Mouse (Mus musculus) ES-CJ7 (cell line): Measurements from ENCODE around the gene 2310061I04Rik.

Experiments
- DNase-seq: peaks from one replicate; pipeline ENCODE4 v3.0.0; 2011; ENCODE audit warnings: low read depth, low spot score

2310061I04Rik gene

DNA sequence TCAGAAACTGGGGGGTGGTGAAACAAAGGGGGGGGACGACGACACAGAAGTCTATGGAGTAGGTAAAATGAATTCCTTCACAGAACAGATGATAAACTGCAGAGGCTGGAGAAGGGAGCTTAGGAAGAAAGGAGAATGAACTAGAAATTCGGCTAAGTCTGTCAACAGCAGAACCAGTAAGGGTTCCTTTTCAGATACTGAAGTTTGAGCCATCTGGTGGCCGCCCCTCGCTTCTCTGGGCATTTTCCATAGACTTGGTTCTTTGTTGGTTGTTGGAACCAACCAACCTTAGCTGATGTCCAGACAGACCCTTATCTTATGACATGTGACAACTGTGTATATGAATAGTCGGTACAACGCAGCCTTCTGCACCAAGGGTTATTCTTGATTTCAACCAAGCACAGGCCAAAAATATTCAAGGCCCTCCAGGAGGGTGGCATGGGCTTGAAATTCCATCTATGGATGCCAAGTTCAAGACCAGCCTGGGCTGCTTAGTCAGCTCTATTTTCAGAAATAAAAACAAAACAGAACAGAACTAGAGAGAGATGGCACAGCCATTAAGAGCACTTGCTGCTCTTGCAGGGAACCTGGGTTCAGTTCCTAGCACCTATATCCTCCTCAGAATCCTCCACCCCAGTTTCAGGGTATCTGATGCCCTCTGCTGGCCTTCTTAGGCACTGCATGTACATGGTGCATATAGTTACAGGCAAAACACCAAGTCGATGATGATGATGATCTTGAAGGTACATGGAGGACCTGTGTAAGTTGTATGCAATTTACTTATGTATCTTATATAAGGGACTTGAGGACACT, 26.1 kb downstream of the 2310061I04Rik start:
- peak; percentile 81 for DNase-seq

DNA sequence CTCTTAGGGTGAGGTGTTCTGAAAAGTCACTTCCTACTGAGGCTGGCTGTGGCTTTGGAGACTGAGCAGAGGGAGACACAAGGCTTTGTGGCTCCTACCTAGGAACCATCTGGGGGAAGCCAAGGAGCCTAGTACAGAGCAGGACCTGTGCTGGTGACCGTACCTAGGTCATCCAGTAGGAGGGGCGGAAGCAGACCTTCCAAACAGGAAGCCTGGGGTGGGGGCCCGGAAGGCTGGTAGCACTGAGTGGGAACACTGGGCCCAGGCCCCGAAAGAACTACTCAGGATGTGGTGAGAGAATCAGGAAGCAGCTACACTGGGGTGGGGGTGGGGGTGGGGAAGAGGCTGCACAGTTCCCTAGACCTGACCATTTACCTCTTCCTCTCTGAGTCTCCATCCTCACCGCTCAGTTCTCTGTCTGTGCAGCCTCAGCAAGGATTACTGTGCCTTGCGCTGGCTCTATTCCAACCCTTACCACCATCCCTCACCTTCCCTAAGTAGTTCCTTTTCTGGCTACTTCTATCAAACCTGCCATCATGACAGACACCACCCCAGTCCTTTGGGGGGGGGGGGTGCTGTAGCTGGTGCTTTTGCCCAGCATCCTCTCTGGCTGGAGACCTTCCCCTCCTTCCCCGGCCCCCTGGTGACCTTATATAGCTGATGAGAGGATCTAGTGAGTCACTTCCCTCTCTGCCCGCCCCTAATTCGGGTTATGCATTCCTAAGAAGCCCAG, 26.9 kb downstream of the 2310061I04Rik start:
- peak; percentile 86 for DNase-seq

DNA sequence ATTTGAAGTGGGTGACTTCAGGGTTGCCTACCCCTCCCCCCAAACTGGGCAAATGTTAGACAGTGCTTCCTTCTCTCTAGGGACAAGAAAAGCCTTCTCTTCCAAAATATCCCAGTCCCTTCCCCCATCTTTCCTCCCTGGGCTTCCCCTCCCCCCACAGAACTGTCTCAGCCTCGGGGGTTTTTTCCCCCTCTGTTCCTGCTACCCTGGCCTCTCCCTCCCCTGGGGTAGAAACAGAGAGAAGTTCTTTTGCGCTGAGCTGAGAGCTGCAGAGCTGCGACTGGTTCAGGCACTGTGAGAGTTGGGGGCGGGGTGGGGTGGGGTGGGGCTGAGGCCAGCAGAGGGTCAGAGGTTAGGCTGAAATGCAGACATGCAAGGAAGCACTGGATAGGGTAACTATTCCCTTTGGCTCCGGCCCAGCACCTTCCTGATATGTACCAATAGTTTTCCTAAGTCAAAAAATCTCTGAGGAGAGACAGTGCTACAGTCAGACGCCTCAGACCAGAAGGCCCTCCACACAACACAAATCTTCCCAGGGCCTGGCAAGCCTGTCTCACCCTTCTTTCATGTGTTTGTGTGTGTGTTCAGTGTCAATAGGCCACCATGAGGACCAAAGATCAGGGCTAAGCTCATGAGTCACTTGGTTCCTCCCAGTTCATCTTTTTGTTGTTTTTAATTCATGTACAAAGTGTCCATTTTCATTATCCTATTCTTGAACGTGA, 27.7 kb downstream of the 2310061I04Rik start:
- peak; percentile 95 for DNase-seq

DNA sequence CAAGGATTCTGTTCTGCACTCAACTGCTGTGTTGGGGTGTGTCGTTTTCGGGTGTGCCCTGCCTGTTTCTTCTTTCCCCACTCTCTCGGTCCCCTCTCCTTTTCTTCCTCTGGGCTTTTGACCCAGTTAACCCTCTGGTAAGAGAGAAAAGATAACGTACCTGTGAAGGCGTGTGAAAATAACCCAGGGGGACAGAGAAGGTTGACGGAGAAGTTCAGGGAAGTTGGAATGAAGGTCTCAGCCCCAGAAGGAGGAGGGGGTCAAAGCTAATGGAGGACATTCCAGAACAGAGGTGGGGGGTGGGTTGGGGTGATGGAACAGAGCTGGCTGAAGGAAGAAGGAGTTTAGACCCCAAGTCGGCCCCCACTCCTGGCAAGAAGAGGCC, 28.3 kb downstream of the 2310061I04Rik start:
- no peak for DNase-seq

DNA sequence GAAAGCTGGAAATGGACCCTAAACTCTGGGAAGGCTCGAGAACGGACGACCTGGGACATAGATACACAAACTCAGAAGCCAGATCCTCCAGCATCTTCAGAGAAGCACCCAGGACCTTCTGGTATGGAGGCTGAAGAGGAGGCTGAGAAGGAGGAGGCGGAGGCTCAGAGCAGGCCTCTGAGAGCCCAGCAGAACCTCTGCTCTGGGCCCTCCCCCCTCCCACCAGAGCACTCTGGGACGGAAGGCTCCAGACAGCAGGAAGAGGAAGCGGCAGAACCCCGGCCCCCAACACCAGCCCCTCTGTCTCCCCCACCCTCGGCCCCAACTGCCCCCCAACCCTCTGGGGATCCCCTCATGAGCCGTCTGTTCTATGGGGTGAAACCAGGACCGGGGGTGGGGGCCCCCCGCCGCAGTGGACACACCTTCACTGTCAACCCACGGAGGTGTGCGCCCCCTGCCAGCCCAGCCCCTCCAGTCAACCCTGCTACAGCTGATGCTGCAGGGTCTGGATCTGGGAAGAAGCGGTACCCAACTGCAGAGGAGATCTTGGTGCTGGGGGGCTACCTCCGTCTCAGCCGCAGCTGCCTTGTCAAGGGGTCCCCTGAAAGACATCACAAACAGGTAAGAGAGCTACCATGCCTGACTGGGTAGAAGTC, 28.9 kb downstream of the 2310061I04Rik start:
- no peak for DNase-seq

DNA sequence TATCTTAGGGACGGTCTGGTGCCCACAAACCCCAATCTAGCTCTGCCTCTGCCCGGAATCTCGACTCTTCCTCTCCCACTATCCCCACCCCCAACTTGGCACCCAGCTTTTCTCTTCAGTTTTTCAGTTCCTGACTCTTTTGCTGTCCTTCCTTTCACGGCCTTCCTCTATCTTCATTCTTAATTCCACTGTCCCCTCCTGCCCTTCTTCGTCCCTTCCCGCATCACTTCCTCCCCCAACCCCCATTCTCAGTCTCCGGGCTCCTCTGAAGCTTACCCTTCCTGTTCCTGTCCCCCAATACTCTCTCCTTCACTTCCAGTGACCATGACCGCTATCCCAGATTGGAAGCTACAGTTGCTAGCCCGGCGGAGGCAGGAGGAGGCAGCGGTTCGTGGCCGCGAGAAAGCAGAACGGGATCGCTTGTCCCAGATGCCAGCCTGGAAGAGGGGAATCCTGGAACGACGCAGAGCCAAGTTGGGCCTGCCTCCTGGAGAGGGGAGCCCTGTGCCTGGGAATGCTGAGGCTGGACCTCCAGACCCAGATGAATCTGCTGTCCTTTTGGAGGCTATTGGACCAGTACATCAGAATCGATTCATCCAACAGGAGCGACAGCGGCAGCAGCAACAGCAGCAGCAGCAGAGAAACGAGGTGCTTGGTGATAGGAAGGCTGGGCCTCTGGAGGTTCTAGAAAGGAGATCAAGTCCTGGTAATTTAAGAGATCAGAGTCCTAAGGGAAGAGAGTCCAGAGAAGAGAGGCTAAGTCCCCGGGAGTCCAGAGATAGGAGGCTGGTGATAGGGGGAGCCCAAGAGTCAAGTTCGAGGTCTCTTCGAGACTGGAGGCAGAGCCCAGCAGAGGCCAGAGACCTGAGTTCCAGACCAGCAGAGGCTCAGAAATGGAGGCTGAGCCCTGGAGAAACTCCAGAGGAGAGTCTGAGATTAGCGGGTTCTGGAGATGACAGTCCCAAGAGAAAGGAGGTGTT, 30.0 kb downstream of the 2310061I04Rik start:
- peak; percentile 61 for DNase-seq

DNA sequence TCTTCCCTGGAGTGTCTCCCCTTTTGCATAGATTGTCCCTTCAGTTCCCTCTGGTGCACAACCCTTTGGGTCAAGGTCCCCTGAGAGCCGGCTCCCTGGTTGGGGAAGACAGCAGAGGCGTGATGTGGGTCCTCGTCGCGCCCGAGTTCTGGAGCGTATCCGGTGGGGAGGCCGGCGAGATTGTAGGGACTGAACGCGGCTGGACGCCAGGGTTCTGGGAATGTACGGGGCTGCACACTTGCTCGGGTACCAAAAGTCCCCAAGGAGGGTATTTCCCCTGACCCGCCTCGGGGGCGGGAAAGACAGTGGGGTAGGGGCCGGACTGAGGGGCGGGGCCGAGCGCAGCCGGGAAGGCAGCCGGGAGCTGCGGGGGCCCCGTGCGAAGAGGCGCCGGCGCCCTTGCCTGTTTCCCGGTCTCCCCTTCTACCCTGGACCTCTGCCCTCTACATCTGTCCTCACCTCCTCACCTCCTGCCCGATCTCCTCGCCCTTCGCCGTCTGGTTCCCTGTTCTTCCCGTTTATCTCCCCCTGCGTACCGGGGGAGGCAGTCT, 30.9 kb downstream of the 2310061I04Rik start:
- no peak for DNase-seq

DNA sequence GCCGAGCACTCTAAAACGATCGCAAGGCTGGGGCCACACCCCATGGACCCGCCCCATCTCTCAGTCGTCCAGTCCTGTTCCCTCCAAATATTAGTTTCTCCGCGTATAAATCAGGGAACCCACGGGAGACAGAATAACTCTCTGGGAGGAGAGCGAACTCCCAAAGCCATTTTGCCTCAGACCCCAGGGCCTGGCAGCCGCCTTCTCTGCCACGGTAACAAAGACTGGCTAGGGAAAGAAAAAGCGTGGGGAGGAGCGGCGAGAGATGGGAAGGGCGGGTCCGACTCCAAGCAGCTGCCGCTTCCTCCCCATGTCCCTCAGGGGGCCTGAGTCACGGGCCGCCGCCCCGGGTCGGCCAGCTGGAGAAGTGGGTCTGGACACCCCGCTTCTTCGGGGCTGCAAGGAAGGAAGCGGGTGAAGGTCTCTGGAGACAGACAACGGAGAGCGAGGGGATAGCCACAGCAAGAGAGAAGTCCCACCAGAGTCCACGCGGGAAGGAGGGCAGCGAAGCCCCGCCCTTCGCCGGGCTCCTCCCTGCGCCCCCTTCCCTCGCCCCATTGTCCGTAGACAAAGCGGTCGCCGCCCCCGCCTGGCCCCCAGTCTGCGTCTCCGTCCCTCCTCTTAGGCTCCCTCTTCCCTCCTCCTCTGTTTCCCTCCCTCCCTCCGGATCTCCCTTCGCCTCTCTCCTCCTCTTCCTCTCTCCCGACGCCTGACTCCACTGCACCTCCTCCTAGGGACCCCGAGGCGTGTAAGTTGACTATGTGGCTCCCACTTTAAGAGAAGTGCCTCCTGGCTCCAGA, 31.6 kb downstream of the 2310061I04Rik start, which contains the start of gene Ppp1r18:
TSS of gene Ppp1r18 (plus strand) at position 113 of the 800 bp plus-strand sequence.
- peak; percentile 75 for DNase-seq

DNA sequence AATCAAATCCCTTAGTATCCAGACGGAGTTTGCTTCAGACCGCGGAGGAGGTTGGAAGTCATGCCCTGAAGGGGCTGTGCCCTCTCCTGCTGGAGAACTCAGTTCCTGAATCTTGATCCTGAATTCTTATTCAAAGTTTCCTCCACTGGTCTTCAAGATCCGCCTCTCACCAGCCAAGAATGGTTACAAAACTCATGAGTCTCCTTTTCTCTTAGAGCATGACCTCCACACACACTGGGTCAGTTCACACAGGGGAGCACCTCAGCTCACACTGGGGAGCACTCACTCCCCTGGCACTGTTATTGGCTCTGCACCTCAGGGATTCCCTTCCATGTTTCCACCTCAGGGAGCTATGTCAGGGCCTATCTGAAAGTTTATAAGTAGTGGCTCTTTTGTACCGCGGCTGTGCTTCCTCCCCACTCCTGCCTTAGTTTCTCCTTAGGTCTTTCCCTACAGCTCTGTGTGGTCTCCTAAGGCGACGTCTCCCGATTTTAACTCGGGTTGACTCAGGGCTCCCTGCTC, 32.3 kb downstream of the 2310061I04Rik start:
- DNase-seq: peak; percentile 61

DNA sequence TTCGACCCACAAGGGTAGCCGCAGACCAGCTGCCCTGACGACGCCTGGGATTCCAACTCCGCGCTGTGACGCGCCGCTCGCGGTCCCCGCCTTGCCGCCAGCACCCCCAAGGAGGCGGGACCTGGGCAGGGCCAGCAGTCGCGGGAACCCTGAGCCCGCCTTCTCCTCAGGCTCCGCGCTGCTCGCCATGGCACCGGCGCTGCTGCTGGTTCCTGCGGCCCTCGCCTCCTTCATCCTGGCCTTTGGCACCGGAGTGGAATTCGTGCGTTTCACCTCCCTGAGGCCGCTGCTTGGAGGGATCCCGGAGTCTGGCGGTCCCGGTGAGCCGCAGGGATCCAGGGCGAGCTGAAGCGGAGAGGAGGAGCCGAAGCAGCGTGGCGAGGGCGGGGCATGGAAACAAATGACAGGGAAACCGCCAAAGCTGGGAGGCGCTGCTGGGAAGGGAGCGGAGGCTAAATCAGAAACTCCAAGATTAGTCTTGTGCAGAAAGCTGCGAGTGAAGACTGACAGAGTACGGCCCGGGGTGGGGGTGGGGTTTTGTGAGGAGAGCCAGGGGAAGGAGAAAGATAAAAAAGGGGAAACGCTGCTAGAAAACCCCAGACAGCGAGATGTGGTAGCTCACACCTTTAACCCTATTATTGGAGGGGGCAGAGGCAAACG, 35.9 kb downstream of the 2310061I04Rik start, which contains the start of gene Nrm:
TSS of gene Nrm (plus strand) at position 121 of the 660 bp plus-strand sequence.
- peak; percentile 91 for DNase-seq

DNA sequence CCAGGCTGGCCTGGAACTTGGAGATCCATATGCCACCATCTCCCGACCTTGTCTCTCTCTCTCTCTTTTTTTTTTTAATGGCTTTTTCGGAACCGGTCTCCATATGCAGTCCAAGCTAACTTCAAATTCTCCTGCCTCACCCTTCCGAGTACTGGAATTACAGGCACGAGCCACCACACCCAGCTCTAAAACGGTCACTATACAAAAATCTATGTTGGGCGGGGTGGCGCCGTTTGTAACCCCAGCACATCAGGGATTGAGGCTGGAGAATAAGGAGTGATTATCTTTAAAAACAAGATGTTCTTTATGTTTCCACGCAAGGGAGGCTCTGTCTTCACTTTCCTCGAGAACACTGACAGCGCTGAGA, 36.4 kb downstream of the 2310061I04Rik start:
- no peak for DNase-seq

DNA sequence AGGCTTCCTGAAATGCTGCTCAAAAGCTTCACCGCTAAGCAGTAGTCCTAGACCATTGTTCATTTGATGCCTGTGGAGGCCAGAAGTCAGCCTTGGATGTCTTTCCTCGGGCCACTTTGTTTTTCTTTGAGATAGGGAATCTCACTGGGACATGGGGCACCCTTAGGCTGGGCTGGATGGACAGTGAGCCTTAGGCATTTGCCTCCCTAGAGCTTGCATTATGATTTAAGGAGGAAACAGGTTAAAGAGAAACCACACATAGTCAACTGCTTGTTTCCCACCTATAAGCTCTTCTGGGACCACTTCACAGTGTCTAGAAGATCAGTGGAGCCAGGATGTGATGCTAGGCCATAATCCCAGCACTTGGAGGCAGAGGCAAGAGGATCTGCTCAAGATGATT, 37.4 kb downstream of the 2310061I04Rik start:
- no peak for DNase-seq

DNA sequence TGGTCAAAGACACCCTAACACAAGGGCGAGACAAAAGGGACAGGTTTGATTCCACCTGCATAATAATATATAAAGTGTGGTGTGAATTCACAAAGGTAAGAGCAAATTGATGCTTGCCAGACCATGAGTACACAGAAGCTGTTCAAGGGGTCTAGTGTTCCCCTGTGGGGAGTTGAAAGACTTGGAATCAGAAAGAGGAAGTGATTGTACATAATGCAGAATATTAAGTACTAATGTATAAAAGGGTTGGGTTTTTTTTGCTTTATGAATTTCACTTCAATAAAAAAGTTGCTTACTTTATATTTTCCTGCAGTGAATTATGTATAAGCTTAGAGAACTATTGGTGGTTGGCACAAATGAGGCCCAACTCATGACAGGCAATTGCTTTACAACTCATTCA, 37.9 kb downstream of the 2310061I04Rik start:
- no peak for DNase-seq

DNA sequence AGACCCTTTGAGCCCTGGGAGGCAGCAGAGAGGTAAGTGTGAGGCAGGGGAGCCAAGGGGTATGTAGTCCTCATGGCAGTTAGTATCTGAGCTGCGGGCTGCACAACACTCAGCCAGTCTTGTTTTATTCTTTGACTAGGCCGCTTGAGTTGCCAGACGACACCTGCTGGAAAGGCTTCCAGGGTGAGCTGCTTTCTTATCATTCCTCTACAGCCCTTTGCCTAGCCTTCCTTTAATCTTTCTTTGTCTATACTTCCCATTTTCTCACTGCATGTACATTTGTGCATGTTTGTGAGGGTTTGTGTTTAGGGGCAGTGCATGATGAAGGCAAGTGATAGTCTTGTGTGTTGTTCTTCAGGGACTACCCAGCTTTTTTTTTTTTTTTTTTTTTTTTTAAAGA, 46.3 kb downstream of the 2310061I04Rik start:
- no peak for DNase-seq

DNA sequence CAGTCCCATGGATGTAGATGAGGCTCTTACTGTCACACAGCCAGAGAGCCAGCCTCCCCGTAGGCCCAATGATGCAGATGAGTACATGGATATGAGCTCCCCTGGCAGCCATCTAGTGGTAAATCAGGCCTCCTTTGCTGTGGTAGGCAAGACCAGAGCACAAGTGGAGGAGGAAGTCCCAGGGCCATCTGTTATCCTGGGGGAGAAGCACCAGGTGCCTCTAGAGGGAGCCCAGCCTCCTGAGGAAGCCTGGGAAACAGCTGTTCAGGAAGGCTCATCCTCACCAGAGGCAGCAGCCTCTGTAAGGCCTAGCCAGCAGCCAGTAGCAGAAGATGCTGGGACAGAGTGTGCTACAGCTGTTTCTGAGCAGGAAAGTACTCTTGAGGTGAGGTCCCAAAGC, 49.1 kb downstream of the 2310061I04Rik start:
- peak; percentile 70 for DNase-seq

DNA sequence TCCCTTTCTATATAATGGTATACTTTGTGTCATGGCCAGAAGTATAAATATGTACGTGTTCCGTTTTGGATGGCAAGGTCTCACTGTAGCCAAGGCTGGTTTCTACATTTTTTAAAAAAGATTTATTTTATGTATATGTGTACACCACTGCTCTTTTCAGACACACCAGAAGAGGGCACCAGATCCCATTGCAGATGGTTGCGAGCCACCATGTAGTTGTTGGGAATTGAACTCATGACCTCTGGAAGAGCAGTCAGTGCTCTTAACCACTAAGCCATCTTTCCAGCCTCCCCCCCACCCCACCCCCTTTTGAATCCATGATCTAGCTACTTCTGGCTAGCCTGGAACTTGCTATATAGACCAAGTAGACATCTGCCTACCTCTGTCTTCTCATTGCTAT, 53.7 kb downstream of the 2310061I04Rik start:
- DNase-seq: no peak
